Mouse (Mus musculus) liver, embryonic 13.5 days (tissue): ENCODE data around the gene Rasa2. TPM values are rescaled to one million over a fixed set of nuclear protein-coding genes. Genes with fewer than 3 reads are reported as not detected.
"Not testable (repeated sequence)": the region's sequence is repeated elsewhere in the genome, so short reads cannot be mapped to it uniquely, and the experiment has no call there.

Experiments used
- ATAC-seq: fragments of 200-750 bp; cut with Nextera tagmentation; 2 replicates; pipeline ENCODE4 v1.8.0; 2017; ENCODE audit warnings: low read depth, mild to moderate bottlenecking, moderate number of reproducible peaks, moderate library complexity
- DNase-seq: peaks from one replicate; pipeline ENCODE4 v3.0.0; 2022
- H3K27ac ChIP-seq: fragments of 300-500 bp; sonication (generic); 2 replicates; pipeline ENCODE4 v1.5.1; 2015; ENCODE audit warnings: moderate library complexity, mild to moderate bottlenecking, inconsistent platforms
- H3K27me3 ChIP-seq: fragments of 300-500 bp; sonication (generic); 2 replicates; pipeline ENCODE4 v1.6.1; 2015; ENCODE audit warnings: mild to moderate bottlenecking, inconsistent platforms
- H3K36me3 ChIP-seq: fragments of 300-500 bp; sonication (generic); 2 replicates; pipeline ENCODE4 v1.6.1; 2015; ENCODE audit warnings: mild to moderate bottlenecking, inconsistent platforms
- H3K4me1 ChIP-seq: fragments of 300-500 bp; sonication (generic); replicated peaks from 2 replicates; pipeline ENCODE4 v1.6.1; 2015; ENCODE audit warnings: inconsistent platforms
- H3K4me2 ChIP-seq: fragments of 300-500 bp; sonication (generic); 2 replicates; pipeline ENCODE4 v1.6.1; 2015; ENCODE audit warnings: inconsistent platforms, mild to moderate bottlenecking, moderate library complexity
- H3K4me3 ChIP-seq: fragments of 300-500 bp; sonication (generic); replicated peaks from 2 replicates; pipeline ENCODE4 v1.5.1; 2015; ENCODE audit warnings: mild to moderate bottlenecking, inconsistent platforms
- H3K9ac ChIP-seq: fragments of 300-500 bp; sonication (generic); 2 replicates; pipeline ENCODE4 v1.6.1; 2015; ENCODE audit warnings: mild to moderate bottlenecking, inconsistent platforms
- H3K9me3 ChIP-seq: fragments of 300-500 bp; sonication (generic); replicated peaks from 2 replicates; pipeline ENCODE4 v1.6.1; 2016; ENCODE audit warnings: inconsistent platforms
- WGBS: fragments of 180-500 bp; shearing (Covaris S2); methylation state at CpG from one replicate; pipeline ENCODE4 v1.1.7; 2015; ENCODE audit not compliant: insufficient replicate concordance; 5-methylcytosine and 5-hydroxymethylcytosine counted together
- polyA plus RNA-seq: library from polyadenylated mRNA; unstranded; fragments of >200 nt; fragmentation: Nextera tagmentation; extraction: Ambion mirVana; gene quantifications from 2 replicates; pipeline ENCODE4 v1.2.1, GENCODE M21; 2015

The Rasa2 gene
- polyA plus RNA-seq, 1 experiment from 2014 or later, result 2.9 TPM

- Histone ChIP-seq H3K9ac (no peak overlapping the region), H3K4me2 (no peak overlapping the region), H3K27me3 (no peaks in the 10 kb centered on the region), H3K36me3 (no peaks in the 10 kb centered on the region), H3K4me1 (peaks cover 16% of the 10 kb centered on the region), H3K4me3 (no peak overlapping the region), H3K9me3 (no peaks in the 10 kb centered on the region), H3K27ac (no peak overlapping the region)
- DNase-seq, result no peak
- WGBS, result 72% methylated on average over 5 of the region's 5 CpGs
- no peak for ATAC-seq
These were observed 108.3 kb downstream of the Rasa2 start for GRCm38 (mm10) chr9:96523148-96523547.

- not testable (repeated sequence) for ATAC-seq, H3K4me2 ChIP-seq, H3K9ac ChIP-seq, H3K4me3 ChIP-seq, H3K36me3 ChIP-seq, H3K9me3 ChIP-seq, H3K27ac ChIP-seq, DNase-seq, H3K27me3 ChIP-seq
- 56% methylated on average over 2 of the region's 2 CpGs for WGBS
- peaks cover 21% of the 10 kb centered on the region for H3K4me1 ChIP-seq
These were observed 109.8 kb downstream of the Rasa2 start for GRCm38 (mm10) chr9:96521574-96521973.

GRCm38 (mm10) chr9:96517429-96517828 is 114.0 kb downstream of the Rasa2 start:
- no peaks in the 10 kb centered on the region for H3K27me3 ChIP-seq
- no peak for ATAC-seq
- H3K4me1 ChIP-seq, result peaks cover 45% of the 10 kb centered on the region
- H3K9me3 ChIP-seq, result no peaks in the 10 kb centered on the region
- no peak overlapping the region for H3K4me3 ChIP-seq
- H3K9ac ChIP-seq, result no peak overlapping the region
- H3K4me2 ChIP-seq, result no peak overlapping the region
- WGBS, result 18% methylated on average over 4 of the region's 4 CpGs
- H3K27ac ChIP-seq, result no peak overlapping the region
- no peak for DNase-seq
- H3K36me3 ChIP-seq, result no peaks in the 10 kb centered on the region

- no peaks in the 10 kb centered on the region for H3K36me3 ChIP-seq
- H3K27ac ChIP-seq, result no peak overlapping the region
- H3K4me2 ChIP-seq, result no peak overlapping the region
- H3K9me3 ChIP-seq, result no peaks in the 10 kb centered on the region
- peaks cover 45% of the 10 kb centered on the region for H3K4me1 ChIP-seq
- H3K9ac ChIP-seq, result no peak overlapping the region
- H3K27me3 ChIP-seq, result no peaks in the 10 kb centered on the region
- no peak overlapping the region for H3K4me3 ChIP-seq
- WGBS, result 61% methylated on average over 3 of the region's 3 CpGs
- DNase-seq (no peak), ATAC-seq (no peak)
These were observed 114.6 kb downstream of the Rasa2 start for GRCm38 (mm10) chr9:96516806-96517205.

GRCm38 (mm10) chr9:96515737-96516136 is 115.7 kb downstream of the Rasa2 start:
- Histone ChIP-seq H3K9ac (no peak overlapping the region), H3K4me1 (peaks cover 45% of the 10 kb centered on the region), H3K36me3 (no peaks in the 10 kb centered on the region), H3K4me2 (no peak overlapping the region), H3K9me3 (no peaks in the 10 kb centered on the region), H3K27ac (no peak overlapping the region), H3K4me3 (no peak overlapping the region), H3K27me3 (no peaks in the 10 kb centered on the region)
- WGBS, result 72% methylated on average over 5 of the region's 5 CpGs
- DNase-seq, result no peak
- ATAC-seq, result no peak

- Histone ChIP-seq H3K9ac (peak overlapping the region; percentile 26; the same call in 1 of the 2 replicates), H3K27me3 (no peaks in the 10 kb centered on the region), H3K27ac (peak overlapping the region; percentile 9; the same call in 1 of the 2 replicates), H3K36me3 (no peaks in the 10 kb centered on the region), H3K4me3 (no peak overlapping the region), H3K4me1 (peaks cover 45% of the 10 kb centered on the region), H3K9me3 (no peaks in the 10 kb centered on the region), H3K4me2 (peak overlapping the region; percentile 41)
- DNase-seq (peak; percentile 42), ATAC-seq (peak; percentile 91)
- 17% methylated on average over 5 of the region's 5 CpGs for WGBS
These were observed 117.1 kb downstream of the Rasa2 start for GRCm38 (mm10) chr9:96514278-96514677.

GRCm38 (mm10) chr9:96506011-96506498 is 125.4 kb downstream of the Rasa2 start:
- no peaks in the 10 kb centered on the region for H3K36me3 ChIP-seq
- 0 out of 2 replicates have a peak, but pooled peaks cover 4% of the 10 kb centered on the region for H3K4me1 ChIP-seq
- ATAC-seq, result no peak
- no peak overlapping the region for H3K9ac ChIP-seq
- 53% methylated on average over 10 of the region's 10 CpGs for WGBS
- no peak for DNase-seq
- no peaks in the 10 kb centered on the region for H3K9me3 ChIP-seq
- no peak overlapping the region for H3K27ac ChIP-seq
- no peak overlapping the region for H3K4me2 ChIP-seq
- no peak overlapping the region for H3K4me3 ChIP-seq
- H3K27me3 ChIP-seq, result no peaks in the 10 kb centered on the region

GRCm38 (mm10) chr9:96505156-96505555 is 126.3 kb downstream of the Rasa2 start:
- DNase-seq (no peak), ATAC-seq (no peak)
- Histone ChIP-seq H3K9ac (no peak overlapping the region), H3K27me3 (no peaks in the 10 kb centered on the region), H3K9me3 (no peaks in the 10 kb centered on the region), H3K4me2 (no peak overlapping the region), H3K4me3 (no peak overlapping the region), H3K27ac (no peak overlapping the region), H3K36me3 (no peaks in the 10 kb centered on the region), H3K4me1 (0 out of 2 replicates have a peak, but pooled peaks cover 4% of the 10 kb centered on the region)
- WGBS, result 74% methylated on average over 4 of the region's 4 CpGs

- no peak overlapping the region for H3K4me2 ChIP-seq
- no peak overlapping the region for H3K27ac ChIP-seq
- 0 out of 2 replicates have a peak, but pooled peaks cover 4% of the 10 kb centered on the region for H3K4me1 ChIP-seq
- DNase-seq (no peak), ATAC-seq (no peak)
- 68% methylated on average over 17 of the region's 17 CpGs for WGBS
- no peak overlapping the region for H3K9ac ChIP-seq
- H3K27me3 ChIP-seq, result no peaks in the 10 kb centered on the region
- no peak overlapping the region for H3K4me3 ChIP-seq
- H3K9me3 ChIP-seq, result no peaks in the 10 kb centered on the region
- no peaks in the 10 kb centered on the region for H3K36me3 ChIP-seq
These were observed 127.1 kb downstream of the Rasa2 start for GRCm38 (mm10) chr9:96504116-96504895.

- WGBS, result 64% methylated on average over 6 of the region's 6 CpGs
- H3K27me3 ChIP-seq, result no peaks in the 10 kb centered on the region
- no peak overlapping the region for H3K9ac ChIP-seq
- H3K36me3 ChIP-seq, result no peaks in the 10 kb centered on the region
- H3K4me1 ChIP-seq, result 0 out of 2 replicates have a peak, but pooled peaks cover 4% of the 10 kb centered on the region
- no peak overlapping the region for H3K4me3 ChIP-seq
- no peaks in the 10 kb centered on the region for H3K9me3 ChIP-seq
- DNase-seq (no peak), ATAC-seq (no peak)
- H3K4me2 ChIP-seq, result no peak overlapping the region
- no peak overlapping the region for H3K27ac ChIP-seq
These were observed 128.4 kb downstream of the Rasa2 start for GRCm38 (mm10) chr9:96502856-96503610.

GRCm38 (mm10) chr9:96501217-96501616 is 130.2 kb downstream of the Rasa2 start:
- Histone ChIP-seq H3K4me1 (0 out of 2 replicates have a peak, but pooled peaks cover 4% of the 10 kb centered on the region), H3K36me3 (no peaks in the 10 kb centered on the region), H3K4me3 (no peak overlapping the region), H3K9ac (no peak overlapping the region), H3K27ac (no peak overlapping the region), H3K27me3 (no peaks in the 10 kb centered on the region), H3K4me2 (no peak overlapping the region), H3K9me3 (no peaks in the 10 kb centered on the region)
- 68% methylated on average over 7 of the region's 7 CpGs for WGBS
- DNase-seq (no peak), ATAC-seq (no peak)
